Mouse (Mus musculus) ES-Bruce4 (cell line): Measurements from ENCODE around the gene Fbxo22.

Experiments used
- CTCF ChIP-seq: IDR thresholded peaks from one replicate; pipeline ENCODE4 v1.8.1; 2011; ENCODE audit warnings: low read depth, low read length
- EP300 ChIP-seq: IDR thresholded peaks from 2 replicates; pipeline ENCODE4 v1.6.1; 2011; ENCODE audit warnings: low read depth, low read length; ENCODE audit not compliant: insufficient read depth

DNA sequence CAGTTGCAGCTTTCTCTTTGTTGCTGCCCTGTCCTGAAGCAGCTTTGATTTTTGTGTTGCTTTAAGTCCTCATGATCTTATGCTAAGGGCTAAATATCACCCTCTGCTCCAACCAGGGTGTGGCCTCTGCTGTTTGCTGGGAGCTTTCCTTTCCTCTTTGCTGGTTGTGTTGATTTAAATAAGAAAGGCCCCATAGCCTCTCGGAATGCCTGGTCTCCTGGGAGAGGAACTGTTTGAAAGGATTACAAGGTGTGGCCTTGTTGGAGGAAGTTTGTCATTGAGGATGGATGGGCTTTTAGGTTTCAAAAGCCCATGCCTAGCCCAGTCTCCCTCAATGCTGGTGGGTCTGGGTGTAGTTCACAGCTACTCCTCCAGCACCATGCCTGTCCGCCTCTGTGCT, 7.4 kb downstream of the Fbxo22 start:
- TF ChIP-seq EP300 (peak; percentile 75; the same call in 1 of the 2 replicates), CTCF (no peak)
